Mouse (Mus musculus) myocyte (in vitro differentiated cells): Measurements from ENCODE around the gene Tgfb3. TPM values are rescaled to one million over a fixed set of nuclear protein-coding genes. Genes with fewer than 3 reads are reported as not detected.

ENCODE experiments used
- H3K27me3 ChIP-seq: one replicate; pipeline ENCODE4 v1.6.1; 2011; ENCODE audit not compliant: control insufficient read depth, insufficient read depth, insufficient read length
- H3K36me3 ChIP-seq: one replicate; pipeline ENCODE4 v1.6.1; 2011; ENCODE audit not compliant: control insufficient read depth, insufficient read depth
- H3K4me2 ChIP-seq: one replicate; pipeline ENCODE4 v1.6.1; 2011; ENCODE audit warnings: low read depth, control low read depth
- H3K4me3 ChIP-seq: one replicate; pipeline ENCODE4 v1.5.1; 2011; ENCODE audit warnings: mild to moderate bottlenecking, control low read depth, moderate library complexity
- H3K79me2 ChIP-seq: one replicate; pipeline ENCODE4 v1.6.1; 2011; ENCODE audit not compliant: control insufficient read depth, insufficient read depth
- H3ac ChIP-seq: one replicate; pipeline ENCODE4 v1.6.1; 2011; ENCODE audit not compliant: control insufficient read depth, insufficient read length
- CEBPB ChIP-seq: IDR thresholded peaks from 2 replicates; pipeline ENCODE4 v1.6.1; 2011; ENCODE audit warnings: mild to moderate bottlenecking, moderate library complexity; ENCODE audit not compliant: poor library complexity, insufficient read depth, severe bottlenecking
- E2F4 ChIP-seq: IDR thresholded peaks from one replicate; pipeline ENCODE4 v1.6.1; 2011; ENCODE audit warnings: mild to moderate bottlenecking, control low read depth, moderate library complexity; ENCODE audit not compliant: insufficient read depth
- MAX ChIP-seq: IDR thresholded peaks from one replicate; pipeline ENCODE4 v1.6.1; 2011; ENCODE audit warnings: low read depth, mild to moderate bottlenecking, control low read depth
- MYOD1 ChIP-seq, 3 experiments: IDR thresholded peaks; one replicate each; pipeline ENCODE4 v1.6.1; 2011; ENCODE audit warnings: control low read depth in 2 of 3, low read depth in 2 of 3, mild to moderate bottlenecking in 2 of 3, moderate library complexity in 1 of 3; ENCODE audit not compliant: insufficient read length in 2 of 3, control insufficient read depth in 1 of 3
- MYOG ChIP-seq, 3 experiments: IDR thresholded peaks; one replicate each; pipeline ENCODE4 v1.6.1; 2011; ENCODE audit warnings: control low read depth in 2 of 3, low read depth in 2 of 3, mild to moderate bottlenecking in 2 of 3; ENCODE audit not compliant: insufficient read length in 2 of 3, control insufficient read depth in 1 of 3, insufficient read depth in 1 of 3
- POLR2A ChIP-seq: IDR thresholded peaks from one replicate; pipeline ENCODE4 v1.6.1; 2011; ENCODE audit warnings: low read depth, mild to moderate bottlenecking, control low read depth, moderate library complexity; ENCODE audit not compliant: insufficient read length
- POLR2AphosphoS2 ChIP-seq: IDR thresholded peaks from one replicate; pipeline ENCODE4 v1.6.1; 2011; ENCODE audit warnings: low read depth, control low read depth; ENCODE audit not compliant: insufficient read length
- REST ChIP-seq: IDR thresholded peaks from one replicate; pipeline ENCODE4 v1.6.1; 2011; ENCODE audit warnings: mild to moderate bottlenecking, control low read depth, moderate library complexity; ENCODE audit not compliant: insufficient read depth, insufficient read length
- SRF ChIP-seq: IDR thresholded peaks from one replicate; pipeline ENCODE4 v1.6.1; 2011; ENCODE audit warnings: low read depth; ENCODE audit not compliant: control insufficient read depth, insufficient read length
- TCF12 ChIP-seq: IDR thresholded peaks from one replicate; pipeline ENCODE4 v1.6.1; 2011; ENCODE audit warnings: mild to moderate bottlenecking, control low read depth; ENCODE audit not compliant: poor library complexity, insufficient read depth, severe bottlenecking
- TCF3 ChIP-seq: IDR thresholded peaks from one replicate; pipeline ENCODE4 v1.6.1; 2011; ENCODE audit warnings: low read depth, control low read depth; ENCODE audit not compliant: insufficient read length
- USF1 ChIP-seq: IDR thresholded peaks from one replicate; pipeline ENCODE4 v1.6.1; 2011; ENCODE audit warnings: low read depth, mild to moderate bottlenecking, control low read depth, moderate library complexity
- polyA plus RNA-seq: library from polyadenylated mRNA; unstranded; fragments of >200 nt; fragmentation: generic; extraction: Trizol; gene quantifications from one replicate; pipeline ENCODE4 v1.2.1, GENCODE M21; 2012; ENCODE audit warnings: missing spikeins

Tgfb3 gene
- polyA plus RNA-seq, 1 experiment, result 79.2 TPM

DNA sequence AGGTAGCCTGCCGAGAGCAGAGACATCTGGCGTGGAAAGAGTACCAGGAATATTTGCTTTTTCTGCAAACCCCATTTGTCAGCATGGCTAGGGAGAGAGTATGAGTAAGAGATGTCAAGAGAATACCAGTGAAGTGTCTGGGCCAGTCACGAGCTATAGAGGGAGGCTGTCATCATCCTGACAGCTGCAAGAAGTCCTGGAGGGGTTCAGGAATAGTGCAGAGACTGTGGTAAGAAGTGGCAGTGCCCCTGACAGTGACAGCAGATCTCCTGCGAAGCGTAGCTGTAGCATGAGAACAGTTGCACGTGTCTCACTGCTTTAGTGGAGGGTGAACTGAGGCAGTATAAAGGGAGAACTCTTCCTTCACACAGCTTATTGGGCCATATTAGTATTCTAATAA lies 57.3 kb downstream of the Tgfb3 start:
- H3K79me2 ChIP-seq, result no peaks in the 10 kb centered on the region
- H3K4me2 ChIP-seq, result peak overlapping the region; percentile 40
- H3K27me3 ChIP-seq, result no peaks in the 10 kb centered on the region
- peaks cover 4% of the 10 kb centered on the region for H3K36me3 ChIP-seq
- no peak overlapping the region for H3ac ChIP-seq
- TF ChIP-seq MYOD1 (IDR thresholded peaks at IDR 0.05; ENCODE audit: control insufficient read depth in 1 of 3, insufficient read length in 2 of 3, low read depth in 2 of 3) (peak; percentile 45 to 92 (median 78)), TCF3 (peak; percentile 31), POLR2A (no peak), CEBPB (no peak), SRF (no peak), TCF12 (peak; percentile 58), MAX (no peak), E2F4 (no peak), USF1 (no peak), REST (no peak), POLR2AphosphoS2 (peak; percentile 15), MYOG (IDR thresholded peaks at IDR 0.05; ENCODE audit: control insufficient read depth in 1 of 3, insufficient read depth in 1 of 3, insufficient read length in 2 of 3, low read depth in 2 of 3) (peak; percentile 53 to 91 (median 73))
- no peak overlapping the region for H3K4me3 ChIP-seq

DNA sequence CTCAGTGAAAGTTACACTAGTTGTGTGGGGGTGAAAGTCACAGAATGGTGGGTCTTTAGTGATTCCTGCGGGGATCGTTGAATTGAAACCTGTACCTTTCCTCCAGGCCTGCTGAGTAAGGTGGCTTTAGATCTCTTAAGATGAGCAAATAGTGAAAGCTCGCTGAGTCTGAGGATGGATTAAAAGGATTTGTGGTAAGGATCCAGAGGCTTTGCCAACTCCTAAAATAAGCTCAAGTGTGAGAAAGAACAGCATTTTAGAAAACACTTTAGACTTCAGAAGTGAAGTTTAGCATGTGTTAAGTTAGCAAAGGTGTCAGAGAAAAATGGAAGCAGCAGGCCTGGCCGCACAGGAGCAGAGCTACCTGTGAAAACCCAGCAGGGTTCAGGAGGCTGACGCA lies 61.5 kb downstream of the Tgfb3 start:
- Histone ChIP-seq H3K36me3 (no peaks in the 10 kb centered on the region), H3K27me3 (no peaks in the 10 kb centered on the region), H3ac (no peak overlapping the region), H3K4me3 (no peak overlapping the region), H3K79me2 (no peaks in the 10 kb centered on the region), H3K4me2 (no peak overlapping the region)
- TF ChIP-seq SRF (no peak), MAX (no peak), POLR2A (no peak), CEBPB (no peak), TCF12 (no peak)

GRCm38 (mm10) chr12:86015114-86015513 lies 63.7 kb downstream of the Tgfb3 start:
- H3ac ChIP-seq, result no peak overlapping the region
- H3K36me3 ChIP-seq, result no peaks in the 10 kb centered on the region
- H3K27me3 ChIP-seq, result no peaks in the 10 kb centered on the region
- no peak for TF ChIP-seq TCF12
- TF ChIP-seq SRF, result no peak
- no peak for TF ChIP-seq CEBPB
- no peak overlapping the region for H3K4me3 ChIP-seq
- H3K79me2 ChIP-seq, result no peaks in the 10 kb centered on the region
- H3K4me2 ChIP-seq, result no peak overlapping the region

DNA sequence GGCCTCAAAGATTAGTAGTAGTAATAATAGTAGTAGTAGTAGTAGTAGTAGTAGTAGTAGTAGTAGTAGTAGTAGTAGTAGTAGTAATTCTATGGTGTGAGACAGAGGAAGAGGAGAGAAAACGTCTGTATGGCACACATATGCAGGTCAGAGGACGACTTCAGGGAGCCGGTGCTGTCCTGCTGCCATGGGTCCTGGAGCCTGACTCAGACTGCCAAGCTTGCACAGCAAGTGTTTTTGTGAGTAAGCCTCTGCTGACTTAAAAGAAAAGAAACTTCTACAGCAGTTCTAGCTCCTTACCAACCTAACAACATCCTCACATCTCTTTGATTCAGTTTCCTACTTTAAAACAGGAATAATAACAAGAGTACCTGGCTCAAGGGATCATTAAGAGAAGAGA lies 64.2 kb downstream of the Tgfb3 start:
- no peaks in the 10 kb centered on the region for H3K27me3 ChIP-seq
- no peak overlapping the region for H3K4me3 ChIP-seq
- no peaks in the 10 kb centered on the region for H3K36me3 ChIP-seq
- TF ChIP-seq REST (no peak), POLR2AphosphoS2 (no peak), USF1 (no peak), E2F4 (no peak), MYOD1 (IDR thresholded peaks at IDR 0.05; ENCODE audit: control insufficient read depth in 1 of 3, insufficient read length in 2 of 3, low read depth in 2 of 3) (no peak), CEBPB (no peak), MAX (no peak), POLR2A (no peak), TCF3 (no peak), SRF (no peak), MYOG (IDR thresholded peaks at IDR 0.05; ENCODE audit: control insufficient read depth in 1 of 3, insufficient read depth in 1 of 3, insufficient read length in 2 of 3, low read depth in 2 of 3) (no peak), TCF12 (no peak)
- no peak overlapping the region for H3ac ChIP-seq
- H3K4me2 ChIP-seq, result peak overlapping the region; percentile 26
- no peaks in the 10 kb centered on the region for H3K79me2 ChIP-seq

DNA sequence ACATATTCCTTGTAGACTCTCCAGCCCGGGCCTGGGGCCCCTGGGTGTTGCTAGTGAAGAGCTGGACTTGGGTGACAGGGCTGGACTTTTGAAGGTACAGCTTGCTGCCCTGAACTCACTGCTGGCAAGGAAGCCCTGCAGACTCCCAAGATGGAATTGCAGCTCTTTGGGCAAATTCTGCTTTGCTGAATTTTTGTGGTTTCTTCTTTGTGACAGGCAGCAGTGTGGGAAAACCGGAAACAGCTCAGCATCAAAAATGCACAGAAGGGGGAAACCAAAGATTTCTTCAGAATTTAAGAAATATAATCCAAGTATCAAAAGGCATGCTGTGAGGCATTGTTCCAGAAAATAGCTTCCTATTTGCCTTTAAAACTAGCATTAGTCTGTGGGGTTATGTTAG lies 64.7 kb downstream of the Tgfb3 start:
- no peak for TF ChIP-seq REST
- no peak for TF ChIP-seq TCF3
- no peak for TF ChIP-seq TCF12
- no peak for TF ChIP-seq E2F4
- TF ChIP-seq POLR2AphosphoS2, result no peak
- TF ChIP-seq MYOG (IDR thresholded peaks at IDR 0.05; ENCODE audit: control insufficient read depth in 1 of 3, insufficient read depth in 1 of 3, insufficient read length in 2 of 3, low read depth in 2 of 3), result no peak
- no peak for TF ChIP-seq USF1
- no peak for TF ChIP-seq MYOD1 (IDR thresholded peaks at IDR 0.05; ENCODE audit: control insufficient read depth in 1 of 3, insufficient read length in 2 of 3, low read depth in 2 of 3)
- TF ChIP-seq MAX, result no peak
- no peak for TF ChIP-seq CEBPB
- no peak for TF ChIP-seq POLR2A
- TF ChIP-seq SRF, result no peak
- no peaks in the 10 kb centered on the region for H3K36me3 ChIP-seq
- H3K4me2 ChIP-seq, result peak overlapping the region; percentile 26
- H3K27me3 ChIP-seq, result no peaks in the 10 kb centered on the region
- no peak overlapping the region for H3K4me3 ChIP-seq
- H3ac ChIP-seq, result no peak overlapping the region
- no peaks in the 10 kb centered on the region for H3K79me2 ChIP-seq
